Mouse (Mus musculus) thymus, postnatal 14 days (tissue): ENCODE results near the gene Glb1l.

ENCODE experiments used
- DNase-seq: peaks from one replicate; pipeline ENCODE4 v3.0.0; 2021

Gene Glb1l

GRCm38 (mm10) chr1:75191622-75192402, 18.8 kb downstream of the Glb1l start, which contains the start of the genes Ankzf1 and Atg9a:
Ankzf1 (plus strand) TSS chr1:75192151.
Atg9a (minus strand) TSS chr1:75192196.
- DNase-seq: peak; percentile 94

- no peak for DNase-seq
Observed at GRCm38 (mm10) chr1:75191258-75191621, 19.4 kb downstream of the Glb1l start.

- no peak for DNase-seq
Observed at GRCm38 (mm10) chr1:75190577-75190976, 20.0 kb downstream of the Glb1l start.

- DNase-seq: no peak
Observed at GRCm38 (mm10) chr1:75187914-75188483, 22.6 kb downstream of the Glb1l start.

- DNase-seq: no peak
Observed at GRCm38 (mm10) chr1:75187126-75187525, 23.5 kb downstream of the Glb1l start.

GRCm38 (mm10) chr1:75185495-75185894, 25.1 kb downstream of the Glb1l start:
- DNase-seq: no peak

GRCm38 (mm10) chr1:75182160-75182559, 28.5 kb downstream of the Glb1l start:
- no peak for DNase-seq

GRCm38 (mm10) chr1:75181377-75181870, 29.2 kb downstream of the Glb1l start:
- no peak for DNase-seq

GRCm38 (mm10) chr1:75180741-75181140, 29.9 kb downstream of the Glb1l start:
- DNase-seq: no peak

- DNase-seq: peak; percentile 87
Observed at GRCm38 (mm10) chr1:75180105-75180590, 30.5 kb downstream of the Glb1l start, which contains the start of gene Abcb6. Abcb6 (minus strand) TSS chr1:75180392.

GRCm38 (mm10) chr1:75179334-75180104, 31.1 kb downstream of the Glb1l start:
- DNase-seq: no peak

GRCm38 (mm10) chr1:75168472-75169464, 41.8 kb downstream of the Glb1l start, which contains the start of gene Zfand2b:
Zfand2b (plus strand) TSS chr1:75168646.
- peak; percentile 99 for DNase-seq

- DNase-seq: no peak
Observed at GRCm38 (mm10) chr1:75168093-75168471, 42.5 kb downstream of the Glb1l start.

GRCm38 (mm10) chr1:75160256-75160617, 50.4 kb downstream of the Glb1l start:
- DNase-seq: no peak

GRCm38 (mm10) chr1:75159540-75160255, 50.9 kb downstream of the Glb1l start:
- DNase-seq: no peak

- no peak for DNase-seq
Observed at GRCm38 (mm10) chr1:75158990-75159389, 51.6 kb downstream of the Glb1l start.

GRCm38 (mm10) chr1:75155837-75156236, 54.8 kb downstream of the Glb1l start:
- DNase-seq: no peak

- no peak for DNase-seq
Observed at GRCm38 (mm10) chr1:75148727-75149126, 61.9 kb downstream of the Glb1l start.
